Mouse (Mus musculus) T-helper 1 cell (primary cell): ENCODE data around the gene Gp9.
"Not testable (repeated sequence)": the region's sequence is repeated elsewhere in the genome, so short reads cannot be mapped to it uniquely, and the experiment has no call there.

Experiments
- in situ Hi-C: fragments of 300-600 bp; cut with MboI, MseI; formaldehyde crosslinking; loops from one replicate; pipeline ENCODE4 v1.15.1; 2025; ENCODE audit warnings: high pct_unique_total_duplicates

Gene Gp9

GRCm38 (mm10) chr6:87750184-87750910 is 27.5 kb upstream of the Gp9 start:
- in situ Hi-C loops = no loop called here

DNA sequence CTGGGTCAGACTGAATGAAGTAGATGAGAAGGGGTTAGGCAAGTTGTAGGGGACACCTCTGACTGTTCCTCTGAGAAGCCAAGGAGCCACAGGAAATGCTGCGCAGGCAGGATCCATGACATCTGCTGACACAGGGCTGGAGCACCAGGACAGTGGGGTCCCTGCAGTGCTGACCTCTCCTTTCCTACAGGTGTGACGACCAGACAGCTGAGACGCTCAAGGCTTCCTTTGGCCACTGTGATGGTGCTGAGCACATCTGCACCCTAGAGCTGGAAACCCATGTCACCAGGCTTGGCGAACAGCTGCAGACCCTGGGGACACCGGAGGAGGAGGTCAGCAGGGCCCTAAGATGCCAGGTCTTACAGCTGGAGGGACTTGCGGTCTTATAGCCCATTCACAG is 26.3 kb upstream of the Gp9 start:
- in situ Hi-C loops = no loop called here

- in situ Hi-C loops = no loop called here
Measured at GRCm38 (mm10) chr6:87755196-87755595, 22.7 kb upstream of the Gp9 start.

- in situ Hi-C loops = no loop called here
Measured at GRCm38 (mm10) chr6:87756896-87757295, 21.0 kb upstream of the Gp9 start.

- in situ Hi-C loops = no loop called here
Measured at GRCm38 (mm10) chr6:87759404-87759803, 18.5 kb upstream of the Gp9 start.

- in situ Hi-C loops = no loop called here
Measured at GRCm38 (mm10) chr6:87759850-87760249, 18.0 kb upstream of the Gp9 start.

- in situ Hi-C loops = no loop called here
Measured at GRCm38 (mm10) chr6:87762161-87762560, 15.7 kb upstream of the Gp9 start.

DNA sequence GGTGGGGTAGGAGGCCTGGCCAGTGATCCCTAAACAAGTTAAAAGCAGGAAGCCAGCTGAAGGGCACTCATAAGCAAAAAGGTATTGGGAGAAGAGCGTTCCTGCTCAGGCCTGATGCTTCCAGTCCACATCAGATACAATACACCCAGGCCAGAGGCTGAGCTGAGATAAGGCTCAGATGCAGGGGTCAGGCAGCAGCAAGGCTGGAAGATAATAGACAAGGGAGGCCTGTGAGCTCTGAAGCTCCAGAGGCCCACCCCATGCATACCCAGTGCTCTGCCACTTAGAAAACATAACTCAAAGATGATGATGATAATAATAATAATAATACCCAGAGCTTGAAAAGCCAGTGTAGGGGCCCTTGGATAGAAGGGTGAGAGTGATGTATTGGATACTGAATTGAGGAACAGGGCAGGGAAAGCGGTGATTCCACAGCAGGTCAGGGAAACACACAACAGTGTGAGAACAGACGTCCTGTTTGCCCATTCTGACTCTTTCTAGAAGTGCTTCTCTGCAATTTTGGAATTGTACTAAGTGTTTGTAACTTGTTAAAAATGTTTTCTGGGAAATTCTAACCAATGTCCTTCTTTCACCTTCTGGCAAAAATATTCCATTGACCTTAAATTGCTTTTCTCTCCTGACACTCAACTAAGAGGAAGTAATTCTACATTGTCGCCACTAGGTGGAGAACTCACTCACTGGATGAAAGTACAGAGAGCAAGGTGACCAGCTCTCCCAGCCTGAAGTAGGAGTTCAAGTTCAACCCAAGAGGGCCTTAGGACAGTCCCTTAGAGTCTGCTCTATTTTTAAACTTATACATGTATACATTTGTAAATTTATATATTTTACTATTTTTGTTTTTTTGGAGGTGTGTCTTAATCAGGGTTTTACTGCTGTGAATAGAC is 14.2 kb upstream of the Gp9 start:
- in situ Hi-C loops = no loop called here

GRCm38 (mm10) chr6:87764296-87764695 is 13.6 kb upstream of the Gp9 start:
- in situ Hi-C loops = not testable (repeated sequence)

DNA sequence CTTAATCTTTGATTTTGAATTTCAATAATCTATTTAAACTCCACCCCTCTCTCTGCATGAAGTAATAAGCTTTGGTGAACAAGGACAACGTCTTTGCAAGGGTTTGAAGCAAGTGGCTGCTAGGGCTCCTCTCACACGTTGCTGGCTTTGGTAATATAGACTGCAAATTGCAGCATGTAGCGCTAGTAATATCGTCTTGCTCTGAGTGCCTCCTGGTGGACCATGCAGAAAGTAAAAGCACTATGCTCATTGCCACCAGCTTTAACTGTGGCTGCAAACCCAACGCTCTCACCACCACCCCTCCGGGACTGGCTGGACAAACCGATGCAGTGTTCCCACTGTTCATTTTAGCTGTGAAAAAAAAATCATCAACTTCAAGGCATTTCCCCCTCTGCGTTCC is 7.2 kb upstream of the Gp9 start:
- in situ Hi-C loops = no loop called here

DNA sequence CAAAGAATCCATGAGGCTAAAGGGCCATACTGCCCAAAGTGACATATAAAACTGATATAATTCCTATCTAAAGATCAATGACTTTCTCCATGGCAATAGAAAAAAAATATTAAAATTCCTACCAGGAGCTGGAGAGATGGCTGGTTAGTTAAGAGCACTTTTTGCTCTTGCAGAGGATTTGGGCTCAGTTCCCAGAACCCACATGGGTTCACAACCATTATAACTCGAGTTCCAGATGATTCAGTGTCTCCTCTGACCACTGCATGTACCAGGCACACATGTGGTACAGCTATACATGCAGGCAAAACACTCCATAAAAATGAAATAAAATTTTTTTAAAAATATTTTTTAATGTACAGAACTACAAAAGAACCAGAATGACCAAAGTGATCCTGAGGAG is 3.4 kb upstream of the Gp9 start:
- in situ Hi-C loops = no loop called here

GRCm38 (mm10) chr6:87774909-87775308 is 3.0 kb upstream of the Gp9 start:
- in situ Hi-C loops = no loop called here

DNA sequence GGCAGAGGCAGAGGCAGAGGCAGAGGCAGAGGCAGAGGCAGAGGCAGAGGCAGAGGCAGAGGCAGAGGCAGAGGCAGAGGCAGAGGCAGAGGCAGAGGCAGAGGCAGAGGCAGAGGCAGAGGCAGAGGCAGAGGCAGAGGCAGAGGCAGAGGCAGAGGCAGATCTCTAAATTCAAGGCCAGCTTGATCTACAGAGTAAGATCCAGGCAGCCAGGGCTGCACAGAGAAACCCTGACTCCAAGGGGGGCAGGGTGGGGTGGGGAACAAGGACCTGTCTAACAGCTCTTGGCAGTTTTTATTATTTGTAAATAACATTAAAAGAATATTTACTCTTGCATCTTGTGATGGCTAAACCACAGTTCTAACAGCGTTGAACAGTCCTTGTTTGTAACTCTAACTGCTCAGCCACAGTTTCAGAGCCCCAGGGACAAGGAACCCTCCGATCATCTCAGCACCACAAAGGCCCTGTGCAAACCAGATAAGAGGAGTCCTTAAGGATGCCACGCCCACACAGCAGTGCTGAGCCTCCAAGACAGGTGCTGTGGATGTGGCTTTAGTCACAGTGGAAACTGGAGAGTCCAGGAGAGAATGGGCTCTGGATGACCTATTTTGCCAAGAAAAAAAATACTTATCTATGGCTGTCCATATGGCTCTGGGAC is 2.2 kb upstream of the Gp9 start:
- in situ Hi-C loops = no loop called here

GRCm38 (mm10) chr6:87776663-87777062 is 1.2 kb upstream of the Gp9 start:
- in situ Hi-C loops = no loop called here

DNA sequence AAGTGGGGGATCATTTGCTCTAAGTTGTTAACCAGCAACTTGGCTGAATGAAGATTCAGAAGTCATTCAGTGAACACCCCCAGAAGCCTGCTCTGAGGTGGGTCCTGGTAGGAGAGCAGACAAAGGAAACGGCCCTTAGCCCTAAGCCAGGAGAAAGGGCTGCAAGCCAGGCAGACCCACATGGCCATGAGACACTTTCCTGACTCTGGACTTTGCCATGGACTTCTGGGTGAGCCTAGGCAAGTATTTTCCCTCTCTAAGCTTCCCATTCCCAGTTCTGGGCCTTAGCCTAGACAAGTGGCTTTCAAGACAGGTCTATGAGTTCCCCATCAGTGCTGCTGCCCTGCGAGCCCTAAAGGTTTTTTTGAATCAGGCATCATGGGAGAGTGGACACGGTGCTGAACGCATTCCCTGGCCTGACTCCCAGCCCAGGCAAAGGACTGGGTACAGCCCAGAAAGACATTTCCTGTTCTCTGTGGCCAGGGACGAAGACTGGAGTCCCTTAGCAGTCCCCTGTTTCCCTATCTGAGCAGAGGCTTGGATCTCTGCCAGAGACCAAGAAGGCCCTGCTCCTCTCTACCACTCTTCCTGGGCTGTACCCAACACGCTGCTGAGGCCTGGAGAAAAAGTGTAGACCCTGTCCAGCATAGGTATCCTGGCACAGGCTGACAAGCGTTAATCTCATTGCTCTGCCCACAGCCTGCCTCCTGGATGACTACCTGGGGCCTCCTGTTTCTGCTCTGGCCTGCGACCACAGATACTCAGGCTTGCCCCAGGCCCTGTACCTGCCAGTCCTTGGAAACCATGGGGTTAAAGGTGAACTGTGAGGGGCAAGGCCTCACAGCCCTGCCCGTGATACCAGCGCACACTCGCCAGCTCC is 662 bp downstream of the Gp9 start:
- in situ Hi-C loops = no loop called here

DNA sequence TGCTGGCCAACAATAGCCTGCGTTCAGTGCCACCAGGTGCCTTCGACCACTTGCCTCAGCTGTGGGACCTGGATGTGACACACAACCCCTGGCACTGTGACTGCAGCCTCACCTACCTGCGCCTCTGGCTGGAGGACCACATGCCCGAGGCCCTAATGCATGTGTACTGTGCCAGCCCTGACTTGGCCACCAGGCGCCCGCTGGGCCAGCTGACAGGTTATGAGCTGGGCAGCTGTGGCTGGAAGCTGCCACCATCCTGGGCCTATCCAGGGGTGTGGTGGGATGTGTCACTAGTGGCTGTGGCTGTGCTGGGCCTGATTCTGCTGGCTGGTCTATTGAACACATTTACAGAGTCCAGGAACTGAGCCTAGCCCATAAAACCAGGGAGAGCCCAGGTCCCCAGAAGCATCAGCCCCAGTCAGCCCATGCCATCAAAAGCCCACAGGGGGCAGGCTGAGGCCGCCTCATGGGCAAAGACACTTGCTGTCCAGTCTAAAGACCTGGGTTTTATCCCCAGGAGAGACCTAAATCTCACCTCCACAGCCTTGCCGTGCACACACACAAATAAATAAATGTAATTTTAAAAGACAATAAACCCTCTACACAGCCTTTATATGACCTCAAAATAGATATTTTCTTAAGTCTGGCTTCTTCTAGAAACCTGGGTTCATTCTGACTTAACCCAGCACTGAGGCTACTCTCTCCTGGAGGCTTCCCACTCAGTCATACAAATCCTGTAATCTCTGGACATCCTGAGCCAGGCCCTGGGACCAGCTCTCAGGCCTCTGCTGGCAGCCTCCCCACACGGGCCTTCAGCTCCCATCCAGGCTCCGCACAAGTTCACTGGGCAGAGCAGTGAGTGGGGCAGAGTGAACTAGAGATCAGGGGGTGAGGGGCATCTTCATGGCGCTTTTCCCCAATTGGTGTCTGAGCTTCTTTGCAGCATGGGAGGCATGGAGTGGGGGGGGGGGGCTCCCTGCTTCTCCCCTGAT is 1.6 kb downstream of the Gp9 start:
- in situ Hi-C loops = no loop called here

DNA sequence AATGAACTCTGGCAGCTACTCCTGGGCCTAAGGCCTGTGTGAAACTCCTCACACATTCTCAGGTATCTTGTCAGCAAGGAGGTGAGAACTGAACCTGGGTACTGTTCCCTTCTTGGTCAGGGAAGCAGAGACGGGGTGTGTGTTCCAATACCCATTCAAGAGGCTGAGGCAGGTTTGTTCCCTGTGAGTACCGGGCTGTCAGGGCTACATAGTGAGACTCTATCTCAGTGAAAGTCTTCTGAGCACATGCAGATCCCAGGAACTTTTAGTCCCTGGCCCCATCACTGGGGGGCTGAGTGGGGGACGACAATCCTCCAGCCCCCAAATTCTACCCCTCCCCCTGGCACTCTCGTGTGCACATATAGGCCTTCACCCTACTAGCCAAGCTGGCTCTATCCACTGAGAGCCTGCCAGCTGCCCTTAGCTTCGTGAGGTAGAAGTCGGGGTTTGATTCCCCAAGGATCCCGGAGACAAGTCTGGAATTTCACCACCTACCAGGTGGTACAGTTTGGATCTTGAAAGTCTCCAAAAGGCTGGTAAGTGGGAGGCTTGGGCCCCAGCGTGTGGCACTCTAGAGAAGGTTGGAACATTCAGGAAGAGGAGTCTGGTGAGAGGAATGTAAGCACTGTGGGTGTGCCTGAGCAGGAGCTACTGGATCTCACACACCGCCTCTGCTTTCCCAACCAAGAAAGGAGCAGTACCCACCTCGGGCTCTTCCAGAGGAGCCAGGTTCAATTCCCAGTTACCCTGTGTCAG is 2.9 kb downstream of the Gp9 start:
- in situ Hi-C loops = no loop called here

GRCm38 (mm10) chr6:87784033-87784432 is 6.2 kb downstream of the Gp9 start:
- in situ Hi-C loops = no loop called here

- in situ Hi-C loops = no loop called here
Measured at GRCm38 (mm10) chr6:87786621-87787020, 8.7 kb downstream of the Gp9 start.
